Mouse (Mus musculus): Measurements from ENCODE around the gene Trak1.

- TF ChIP-seq CTCF (IDR thresholded peaks at IDR 0.05; ENCODE audit: low read depth) (no peak), EP300 (IDR thresholded peaks at IDR 0.05; ENCODE audit: low read depth) (no peak)
Observed at GRCm38 (mm10) chr9:121487216-121487615, 189.9 kb downstream of the Trak1 start.

All from liver, postnatal 0 days (tissue).